Mouse (Mus musculus) layer of hippocampus, adult 6 months (tissue): ENCODE results near the gene Ndufb6. TPM values are rescaled to one million over a fixed set of nuclear protein-coding genes. Genes with fewer than 3 reads are reported as not detected.

Source experiments
- long read RNA-seq, 2 experiments: library from polyadenylated mRNA; unstranded; transcript quantifications; one replicate each; pipeline ENCODE4 v2.0.0; 2019 to 2020
- polyA plus RNA-seq: library from polyadenylated mRNA; unstranded; fragments of <200 nt; fragmentation: Nextera tagmentation; gene quantifications from 2 replicates; pipeline ENCODE4 v1.2.3, GENCODE M21; 2021

Ndufb6 gene
- 574 and 627 TPM in 2 replicates for polyA plus RNA-seq
- long read RNA-seq, experiment 1, transcript Ndufb6-201 (4 exons, 659 nt), result major isoform, 226 of 230 reads
- long read RNA-seq, experiment 1, partial matches to known transcripts, result 1 of 230 reads
- long read RNA-seq, experiment 1, other reads (novel, unspliced or antisense), result 2 of 230 reads
- long read RNA-seq, experiment 2, transcript Ndufb6-201 (4 exons, 659 nt), result major isoform, 21 of 24 reads
- long read RNA-seq, experiment 2, partial matches to known transcripts, result 0 of 24 reads
- long read RNA-seq, experiment 2, other reads (novel, unspliced or antisense), result 3 of 24 reads

GRCm38 (mm10) chr4:40279276-40279900, at the start of gene Ndufb6:
TSS of gene Ndufb6 (minus strand) at chr4:40279421.

GRCm38 (mm10) chr4:40269430-40270032, 9.7 kb downstream of the Ndufb6 start, which contains the start of the genes Smim27 and Topors:
TSS of gene Smim27 (plus strand) at chr4:40269579.
TSS of gene Topors (minus strand) at chr4:40269850.

GRCm38 (mm10) chr4:40239409-40240271, 39.6 kb downstream of the Ndufb6 start, which contains the start of gene Ddx58:
TSS of gene Ddx58 (minus strand) at chr4:40239828.

Other genes with a start within 250 kb of the Ndufb6 start
- 17.1 and 18.7 TPM in 2 replicates for gene Aco1, start 136.3 kb downstream of the Ndufb6 start, polyA plus RNA-seq
- 3.1 and 3.2 TPM in 2 replicates for gene Ddx58, start 39.6 kb downstream of the Ndufb6 start, polyA plus RNA-seq
- gene Smim27, start 9.8 kb downstream of the Ndufb6 start, polyA plus RNA-seq, result 21.0 and 24.8 TPM in 2 replicates
- gene Topors, start 9.6 kb downstream of the Ndufb6 start, polyA plus RNA-seq, result 10.1 and 10.5 TPM in 2 replicates
- 4.7 and 4.9 TPM in 2 replicates for gene Tmem215, start 192.8 kb upstream of the Ndufb6 start, polyA plus RNA-seq